Mouse (Mus musculus) midbrain, embryonic 14.5 days (tissue): ENCODE measurements around the gene Tjp3. TPM values are rescaled to one million over a fixed set of nuclear protein-coding genes. Genes with fewer than 3 reads are reported as not detected.
A peak's percentile ranks its signal among the peaks of the same experiment; 100 is the strongest.

Experiments
- ATAC-seq: fragments of 200-750 bp; cut with Nextera tagmentation; 2 replicates; pipeline ENCODE4 v1.8.0; 2017; ENCODE audit warnings: moderate number of reproducible peaks, moderate library complexity; ENCODE audit not compliant: low FRiP score, low TSS enrichment
- DNase-seq: peaks from one replicate; pipeline ENCODE4 v3.0.0-alpha.2; 2015
- H3K27ac ChIP-seq: fragments of 300-500 bp; sonication (generic); replicated peaks from 2 replicates; pipeline ENCODE4 v1.5.1; 2014; ENCODE audit warnings: mild to moderate bottlenecking, low read depth, low read length, moderate library complexity
- H3K27me3 ChIP-seq: fragments of 300-500 bp; sonication (generic); 2 replicates; pipeline ENCODE4 v1.6.1; 2014; ENCODE audit warnings: low read length, control low read depth, mixed read lengths; ENCODE audit not compliant: control insufficient read depth, insufficient read depth
- H3K36me3 ChIP-seq: fragments of 300-500 bp; sonication (generic); 2 replicates; pipeline ENCODE4 v1.6.1; 2014; ENCODE audit warnings: low read length, control low read depth; ENCODE audit not compliant: control insufficient read depth, insufficient read depth
- H3K4me1 ChIP-seq: fragments of 300-500 bp; sonication (generic); 2 replicates; pipeline ENCODE4 v1.6.1; 2014; ENCODE audit warnings: mild to moderate bottlenecking, antibody characterized with exemption, low read length, control low read depth; ENCODE audit not compliant: control insufficient read depth, insufficient read depth
- H3K4me2 ChIP-seq: fragments of 300-500 bp; sonication (generic); 2 replicates; pipeline ENCODE4 v1.6.1; 2014; ENCODE audit warnings: mild to moderate bottlenecking, low read length, moderate library complexity
- H3K4me3 ChIP-seq: fragments of 300-500 bp; sonication (generic); replicated peaks from 2 replicates; pipeline ENCODE4 v1.5.1; 2014; ENCODE audit warnings: low read depth, low read length
- H3K9ac ChIP-seq: fragments of 300-500 bp; sonication (generic); replicated peaks from 2 replicates; pipeline ENCODE4 v1.6.1; 2014; ENCODE audit warnings: mild to moderate bottlenecking, low read length, moderate library complexity
- H3K9me3 ChIP-seq: fragments of 300-500 bp; sonication (generic); 2 replicates; pipeline ENCODE4 v1.6.1; 2016; ENCODE audit warnings: low read length, control low read depth, mixed read lengths; ENCODE audit not compliant: control insufficient read depth
- WGBS: fragments of 180-500 bp; shearing (Covaris S2); extraction: QIAGEN DNeasy Blood & Tissue Kit; methylation state at CpG from one replicate; pipeline ENCODE4 v1.1.7; 2014; 5-methylcytosine and 5-hydroxymethylcytosine counted together
- polyA plus RNA-seq: library from polyadenylated mRNA; unstranded; fragments of >200 nt; fragmentation: Nextera tagmentation; extraction: Ambion mirVana; gene quantifications from 2 replicates; pipeline ENCODE4 v1.2.1, GENCODE M21; 2014

Gene Tjp3
- polyA plus RNA-seq, 1 experiment from 2014 or later, result 4.4 TPM

DNA sequence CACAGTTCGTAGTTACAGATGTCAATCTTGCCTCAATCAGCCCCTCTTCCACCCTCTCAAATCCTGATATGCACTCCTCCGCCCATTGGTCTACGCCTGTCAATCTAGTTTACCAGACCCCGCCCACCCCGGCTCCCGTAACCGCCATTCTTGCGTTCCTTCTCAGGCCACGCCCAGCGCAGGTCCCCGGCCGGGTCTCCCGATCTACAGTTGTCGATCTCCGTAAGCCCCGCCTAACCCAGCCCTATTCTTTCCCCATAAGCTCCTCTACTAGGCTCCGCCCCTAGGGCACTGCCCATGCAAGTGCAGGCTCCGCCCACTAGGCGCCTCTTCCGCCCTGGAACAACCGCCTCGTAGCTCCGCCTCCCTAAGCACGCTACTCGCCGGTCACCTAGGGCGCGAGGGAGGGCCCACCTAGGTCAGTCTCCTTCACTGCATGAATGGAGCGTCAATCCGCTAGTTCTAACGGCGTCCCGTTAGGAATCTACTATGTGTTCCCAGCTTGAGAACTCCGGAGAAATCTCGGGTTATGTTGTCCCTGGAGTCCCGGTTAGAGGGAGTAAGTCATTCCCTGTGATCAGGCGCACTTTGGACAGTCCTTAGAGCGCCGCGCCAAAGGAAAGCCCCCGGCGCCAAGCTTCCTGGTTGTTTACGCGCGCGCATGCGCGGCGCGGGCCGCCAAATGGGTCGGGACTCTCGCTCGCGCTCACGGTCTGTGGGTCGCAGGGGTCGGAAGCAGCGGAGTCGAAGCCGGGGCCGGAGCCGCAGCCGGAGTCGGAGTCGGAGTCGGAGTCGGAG, 29.4 kb upstream of the Tjp3 start, which contains the start of gene Cactin:
Gene Cactin (plus strand): TSS at position 554 of the 798 bp plus-strand sequence.
- Histone ChIP-seq H3K27me3 (no peaks in the 10 kb centered on the region), H3K4me2 (peak within 1 kb of the TSS; percentile 79), H3K9me3 (no peaks in the 10 kb centered on the region), H3K4me1 (peaks cover 15% of the 10 kb centered on the region), H3K9ac (peak within 1 kb of the TSS; percentile 76), H3K27ac (peak within 1 kb of the TSS; percentile 94), H3K4me3 (peak within 1 kb of the TSS; percentile 93), H3K36me3 (peaks cover 62% of the 10 kb centered on the region)
- ATAC-seq (peak; percentile 94), DNase-seq (peak; percentile 100)
- WGBS, result under 1% methylated on average over 68 of the region's 68 CpGs

DNA sequence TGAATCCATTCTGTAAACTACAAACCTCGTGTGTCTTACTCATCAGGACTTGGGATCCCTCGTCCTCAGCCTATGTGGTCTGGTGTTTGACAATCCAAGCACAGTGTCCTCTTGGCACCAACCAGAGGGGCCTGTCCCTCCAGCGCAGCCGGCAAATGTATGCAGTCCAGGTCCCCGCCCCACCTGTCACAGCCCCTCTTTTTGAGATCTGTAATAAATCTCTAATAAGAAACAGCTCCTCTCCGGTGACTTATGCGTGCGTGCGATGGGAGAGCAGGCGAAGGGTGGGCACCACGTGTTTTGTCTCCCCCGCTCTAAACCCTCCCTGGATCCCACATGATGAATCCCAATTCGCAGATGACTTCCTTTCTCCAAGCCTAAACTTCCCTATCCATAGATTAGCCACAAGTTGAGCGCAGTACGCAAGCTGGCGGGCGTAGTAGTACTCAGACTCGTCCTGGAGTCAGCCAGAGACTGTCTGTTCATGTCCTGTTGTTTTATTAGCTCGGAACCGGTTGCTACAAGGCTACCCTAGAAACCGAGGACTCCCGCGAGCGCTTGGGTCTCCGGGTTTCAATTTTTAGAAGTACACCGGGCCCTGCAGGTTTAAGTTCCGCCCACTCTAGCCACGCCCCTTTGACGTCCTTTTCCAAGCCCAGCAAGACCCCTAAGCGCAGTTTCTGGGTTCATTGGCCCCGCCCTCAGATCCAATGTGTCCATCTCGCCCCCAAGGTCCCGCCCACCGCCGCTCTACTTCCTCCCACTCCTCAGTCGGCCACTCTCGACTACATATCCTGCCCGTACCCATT, 28.6 kb upstream of the Tjp3 start:
- peak overlapping the region; percentile 93 for H3K4me3 ChIP-seq

DNA sequence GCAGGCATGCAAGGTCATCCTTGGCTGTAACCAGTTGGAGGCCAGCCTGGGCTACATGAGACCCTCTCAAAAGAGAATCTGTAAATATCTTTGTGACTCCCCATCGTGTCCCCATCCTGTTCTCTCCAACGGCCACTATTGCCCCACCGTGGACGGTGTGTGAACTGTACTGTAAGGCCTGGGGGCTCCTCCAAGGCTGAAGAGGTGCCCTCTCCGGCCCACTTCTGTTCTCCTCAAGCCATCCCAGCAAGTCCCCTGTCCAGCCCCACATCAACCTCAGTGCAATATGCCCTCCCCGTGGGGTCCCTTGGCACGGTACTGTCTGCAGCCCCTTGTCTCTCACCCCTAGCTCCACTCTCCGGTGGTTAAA, 27.9 kb upstream of the Tjp3 start:
- no peaks in the 10 kb centered on the region for H3K9me3 ChIP-seq
- H3K4me2 ChIP-seq, result peak overlapping the region; percentile 79
- peak overlapping the region; percentile 27; the same call in 1 of the 2 replicates for H3K9ac ChIP-seq
- no peak for DNase-seq
- H3K27ac ChIP-seq, result peak overlapping the region; percentile 94
- 44% methylated on average over 8 of the region's 8 CpGs for WGBS
- no peak for ATAC-seq
- peaks cover 15% of the 10 kb centered on the region for H3K4me1 ChIP-seq
- peaks cover 62% of the 10 kb centered on the region for H3K36me3 ChIP-seq
- H3K27me3 ChIP-seq, result no peaks in the 10 kb centered on the region
- peak overlapping the region; percentile 93 for H3K4me3 ChIP-seq

More for the DNA sequence above, 28.6 kb upstream of the Tjp3 start:
- Histone ChIP-seq H3K27ac (peak overlapping the region; percentile 94), H3K9ac (peak overlapping the region; percentile 27; the same call in 1 of the 2 replicates), H3K36me3 (peaks cover 62% of the 10 kb centered on the region), H3K4me2 (peak overlapping the region; percentile 79), H3K9me3 (no peaks in the 10 kb centered on the region), H3K27me3 (no peaks in the 10 kb centered on the region), H3K4me1 (peaks cover 15% of the 10 kb centered on the region)
- WGBS, result 1% methylated on average over 38 of the region's 38 CpGs
- ATAC-seq (no peak), DNase-seq (peak; percentile 97)

- ATAC-seq, result no peak
- Histone ChIP-seq H3K9ac (peak overlapping the region; percentile 27; the same call in 1 of the 2 replicates), H3K4me2 (peak overlapping the region; percentile 79)
Measured at GRCm38 (mm10) chr10:81318589-81319329, 27.4 kb upstream of the Tjp3 start.

DNA sequence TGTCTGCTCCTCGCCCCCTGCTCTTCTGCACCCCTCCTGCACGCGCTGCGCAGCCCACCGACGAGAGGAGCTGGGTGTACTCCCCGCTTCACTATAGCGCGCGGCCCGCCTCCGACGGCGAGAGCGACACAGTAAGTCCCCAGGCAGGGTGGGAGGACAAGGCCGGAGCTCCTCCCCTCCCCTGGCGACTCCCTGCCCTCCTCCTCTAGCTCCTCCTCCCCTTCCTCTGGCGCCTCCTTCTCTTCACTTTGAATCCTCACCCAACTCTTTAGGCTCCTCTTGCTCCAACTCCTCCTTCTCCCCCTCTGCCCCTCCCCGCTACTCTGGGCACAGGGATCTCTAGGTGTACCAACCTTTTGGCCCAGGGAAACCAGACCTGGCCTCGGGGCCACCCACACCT, 25.9 kb upstream of the Tjp3 start:
- Histone ChIP-seq H3K27ac (no peak overlapping the region), H3K36me3 (peaks cover 62% of the 10 kb centered on the region), H3K27me3 (no peaks in the 10 kb centered on the region), H3K9ac (no peak overlapping the region), H3K9me3 (no peaks in the 10 kb centered on the region), H3K4me1 (peaks cover 15% of the 10 kb centered on the region), H3K4me3 (no peak overlapping the region), H3K4me2 (no peak overlapping the region)
- 13% methylated on average over 19 of the region's 20 CpGs for WGBS
- DNase-seq (no peak), ATAC-seq (no peak)

More at GRCm38 (mm10) chr10:81318589-81319329, 27.4 kb upstream of the Tjp3 start:
- H3K27me3 ChIP-seq, result no peaks in the 10 kb centered on the region
- no peak overlapping the region for H3K4me3 ChIP-seq
- H3K4me1 ChIP-seq, result peaks cover 15% of the 10 kb centered on the region
- no peak for DNase-seq
- H3K36me3 ChIP-seq, result peaks cover 62% of the 10 kb centered on the region
- H3K27ac ChIP-seq, result peak overlapping the region; percentile 94; the same call in 1 of the 2 replicates
- 94% methylated on average over 13 of the region's 13 CpGs for whole genome bisulfite sequencing
- no peaks in the 10 kb centered on the region for H3K9me3 ChIP-seq

- no peak overlapping the region for H3K27ac ChIP-seq
- H3K4me3 ChIP-seq, result no peak overlapping the region
- peak; percentile 57 for DNase-seq
- peaks cover 9% of the 10 kb centered on the region for H3K4me1 ChIP-seq
- no peak overlapping the region for H3K9ac ChIP-seq
- WGBS, result 35% methylated on average over 16 of the region's 16 CpGs
- no peak overlapping the region for H3K4me2 ChIP-seq
- H3K27me3 ChIP-seq, result no peaks in the 10 kb centered on the region
- ATAC-seq, result no peak
- no peaks in the 10 kb centered on the region for H3K9me3 ChIP-seq
- H3K36me3 ChIP-seq, result peaks cover 70% of the 10 kb centered on the region
Measured at GRCm38 (mm10) chr10:81316338-81317060, 25.1 kb upstream of the Tjp3 start.

- Histone ChIP-seq H3K27me3 (no peaks in the 10 kb centered on the region), H3K4me1 (peaks cover 8% of the 10 kb centered on the region; the same call in 1 of the 2 replicates), H3K4me3 (no peak overlapping the region), H3K9ac (no peak overlapping the region), H3K4me2 (no peak overlapping the region), H3K36me3 (peaks cover 79% of the 10 kb centered on the region), H3K9me3 (no peaks in the 10 kb centered on the region), H3K27ac (no peak overlapping the region)
- 93% methylated on average over 16 of the region's 16 CpGs for WGBS
- DNase-seq (no peak), ATAC-seq (no peak)
Measured at GRCm38 (mm10) chr10:81315587-81315986, 24.2 kb upstream of the Tjp3 start.

DNA sequence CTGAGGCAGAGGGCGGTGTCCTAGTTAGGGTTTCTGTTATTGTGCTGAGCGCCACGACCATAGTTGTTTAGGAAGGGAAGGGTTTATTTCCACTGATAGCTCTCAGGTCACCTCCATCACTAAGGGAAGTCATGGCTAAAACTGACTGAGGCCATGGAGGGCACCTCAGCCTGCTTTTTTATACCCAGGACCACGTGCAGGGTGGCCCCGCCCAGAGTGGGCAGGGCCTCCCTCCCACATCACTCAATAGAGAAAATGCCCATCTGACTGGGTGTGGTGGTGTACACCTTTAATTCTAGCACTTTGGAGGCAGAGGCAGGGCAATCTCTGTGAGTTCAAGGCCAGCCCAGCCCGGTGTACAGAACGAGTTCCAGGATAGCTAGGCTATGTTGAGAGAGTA, 22.8 kb upstream of the Tjp3 start:
- no peak overlapping the region for H3K27ac ChIP-seq
- no peak for ATAC-seq
- no peak overlapping the region for H3K4me2 ChIP-seq
- no peak overlapping the region for H3K4me3 ChIP-seq
- H3K9ac ChIP-seq, result no peak overlapping the region
- no peak for DNase-seq
- WGBS, result 84% methylated on average over 7 of the region's 7 CpGs
- peaks cover 93% of the 10 kb centered on the region for H3K36me3 ChIP-seq
- no peaks in the 10 kb centered on the region; the same call in 1 of the 2 replicates for H3K4me1 ChIP-seq
- no peaks in the 10 kb centered on the region for H3K9me3 ChIP-seq
- H3K27me3 ChIP-seq, result no peaks in the 10 kb centered on the region
